Mouse (Mus musculus) thymus, adult 2 months (tissue): Measurements from ENCODE around the gene Rtn4r.

ENCODE experiments used
- CTCF ChIP-seq: fragments of 200-500 bp; IDR thresholded peaks from 2 replicates; pipeline ENCODE4 v1.5.1; 2012; ENCODE audit warnings: mild to moderate bottlenecking, control low read depth, low read length, moderate library complexity, borderline replicate concordance; ENCODE audit not compliant: control insufficient read depth, poor library complexity, insufficient read depth; ENCODE audit errors: extremely low read depth
- POLR2A ChIP-seq: fragments of 200-500 bp; IDR thresholded peaks from 2 replicates; pipeline ENCODE4 v1.6.1; 2012; ENCODE audit warnings: mild to moderate bottlenecking, low read length, control low read depth, moderate library complexity; ENCODE audit not compliant: control insufficient read depth, poor library complexity, insufficient read depth; ENCODE audit errors: extremely low read depth

DNA sequence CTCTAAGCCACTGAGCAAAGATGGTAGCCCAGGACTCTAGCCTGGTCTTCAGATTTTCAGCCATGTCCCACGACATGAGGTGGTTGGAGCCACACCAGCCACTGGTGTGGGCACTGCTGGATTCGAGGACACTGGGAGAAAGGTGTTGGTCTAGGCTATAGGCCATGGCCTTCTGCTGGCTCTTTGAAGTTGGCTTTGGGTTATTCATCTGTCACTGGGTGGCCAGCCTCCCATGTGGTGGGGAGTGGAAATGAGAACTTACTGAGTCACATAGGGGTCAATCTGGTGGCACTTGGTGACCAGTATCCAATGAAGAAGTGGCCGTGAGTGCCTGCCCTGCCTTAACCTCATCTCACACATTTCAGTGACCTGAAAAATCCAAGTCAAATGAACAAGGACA lies 1.2 kb upstream of the Rtn4r start:
- TF ChIP-seq CTCF = no peak
- TF ChIP-seq POLR2A = no peak
